Mouse (Mus musculus) lung, postnatal 0 days (tissue): ENCODE data around the gene Slc38a10.

Source experiments
- CTCF ChIP-seq: IDR thresholded peaks from 2 replicates; pipeline ENCODE4 v1.5.1; 2016; ENCODE audit warnings: antibody characterized with exemption, mild to moderate bottlenecking
- EP300 ChIP-seq: IDR thresholded peaks from 2 replicates; pipeline ENCODE4 v1.6.1; 2016; ENCODE audit warnings: antibody characterized with exemption, mild to moderate bottlenecking, control low read depth

GRCm38 (mm10) chr11:120126845-120127244 lies 24.3 kb downstream of the Slc38a10 start:
- TF ChIP-seq CTCF (0 out of 2 replicates have a peak, but pooled peaks have one; percentile 2), EP300 (no peak)
